Mouse (Mus musculus): ENCODE results near the gene Pa2g4. TPM values are rescaled to one million over a fixed set of nuclear protein-coding genes. Genes with fewer than 3 reads are reported as not detected.
"Not testable (repeated sequence)": the region's sequence is repeated elsewhere in the genome, so short reads cannot be mapped to it uniquely, and the experiment has no call there.

Gene Pa2g4
- 10 to 100 TPM; 67.4 to 77.6 (median 70.5) TPM for total RNA-seq (2022)

- DNase-seq: peak; percentile 99
These were observed at the start of gene Pa2g4 for GRCm38 (mm10) chr10:128565788-128566531. TSS of gene Pa2g4 (minus strand) at chr10:128565987.

GRCm38 (mm10) chr10:128614934-128615333 lies 49.1 kb upstream of the Pa2g4 start:
- no peak for DNase-seq

- not testable (repeated sequence) for DNase-seq
These were observed 48.0 kb upstream of the Pa2g4 start for GRCm38 (mm10) chr10:128613820-128614219.

- DNase-seq: no peak
These were observed 47.3 kb upstream of the Pa2g4 start for GRCm38 (mm10) chr10:128613154-128613440.

GRCm38 (mm10) chr10:128612433-128613153 lies 46.8 kb upstream of the Pa2g4 start:
- DNase-seq: peak; percentile 43

- DNase-seq: no peak
These were observed 40.7 kb upstream of the Pa2g4 start for GRCm38 (mm10) chr10:128606483-128606882.

GRCm38 (mm10) chr10:128602470-128603128 lies 36.8 kb upstream of the Pa2g4 start:
- DNase-seq: no peak

GRCm38 (mm10) chr10:128601499-128601898 lies 35.7 kb upstream of the Pa2g4 start:
- DNase-seq: no peak

- DNase-seq: no peak
These were observed 32.7 kb upstream of the Pa2g4 start for GRCm38 (mm10) chr10:128598476-128598875.

GRCm38 (mm10) chr10:128592797-128593196 lies 27.0 kb upstream of the Pa2g4 start:
- no peak for DNase-seq

- no peak for DNase-seq
These were observed 25.6 kb upstream of the Pa2g4 start for GRCm38 (mm10) chr10:128591436-128591835.

GRCm38 (mm10) chr10:128590193-128590690 lies 24.5 kb upstream of the Pa2g4 start:
- no peak for DNase-seq

- peak; percentile 29 for DNase-seq
These were observed 23.8 kb upstream of the Pa2g4 start, which contains the start of gene Erbb3 for GRCm38 (mm10) chr10:128589464-128590192. TSS of gene Erbb3 (minus strand) at chr10:128589652.

GRCm38 (mm10) chr10:128588775-128589463 lies 23.1 kb upstream of the Pa2g4 start:
- DNase-seq: no peak

- DNase-seq: no peak
These were observed 22.3 kb upstream of the Pa2g4 start for GRCm38 (mm10) chr10:128588136-128588535.

GRCm38 (mm10) chr10:128587697-128588096 lies 21.9 kb upstream of the Pa2g4 start:
- DNase-seq: no peak

GRCm38 (mm10) chr10:128587120-128587519 lies 21.3 kb upstream of the Pa2g4 start:
- no peak for DNase-seq

GRCm38 (mm10) chr10:128586546-128586945 lies 20.8 kb upstream of the Pa2g4 start:
- no peak for DNase-seq

- no peak for DNase-seq
These were observed 18.6 kb upstream of the Pa2g4 start for GRCm38 (mm10) chr10:128584386-128584785.

GRCm38 (mm10) chr10:128583644-128584043 lies 17.9 kb upstream of the Pa2g4 start:
- DNase-seq: peak; percentile 75

- no peak for DNase-seq
These were observed 13.9 kb upstream of the Pa2g4 start for GRCm38 (mm10) chr10:128579731-128580130.

GRCm38 (mm10) chr10:128579298-128579697 lies 13.5 kb upstream of the Pa2g4 start:
- no peak for DNase-seq
